Mouse (Mus musculus): ENCODE measurements around the gene D930048N14Rik.
"Not testable (repeated sequence)": the region's sequence is repeated elsewhere in the genome, so short reads cannot be mapped to it uniquely, and the experiment has no call there.

D930048N14Rik gene

GRCm38 (mm10) chr11:51650691-51651515, at the start of gene D930048N14Rik, which contains the start of gene N4bp3:
Gene D930048N14Rik (plus strand): TSS chr11:51650954.
Gene N4bp3 (minus strand): TSS chr11:51650842.
- peak; percentile 80 for DNase-seq (ENCODE audit: low spot score)

- DNase-seq (ENCODE audit: low spot score) = no peak
Observed at GRCm38 (mm10) chr11:51602253-51602652, 48.5 kb upstream of the D930048N14Rik start.

- peak; percentile 91 for DNase-seq (ENCODE audit: low spot score)
Observed at GRCm38 (mm10) chr11:51605602-51606446, 44.9 kb upstream of the D930048N14Rik start.

- DNase-seq (ENCODE audit: low spot score) = peak; percentile 95
Observed at GRCm38 (mm10) chr11:51606447-51607095, 44.2 kb upstream of the D930048N14Rik start, which contains the start of gene Hnrnpab. Gene Hnrnpab (minus strand): TSS chr11:51606847.

- DNase-seq (ENCODE audit: low spot score) = no peak
Observed at GRCm38 (mm10) chr11:51607096-51607738, 43.5 kb upstream of the D930048N14Rik start.

GRCm38 (mm10) chr11:51609266-51609909, 41.4 kb upstream of the D930048N14Rik start:
- no peak for DNase-seq (ENCODE audit: low spot score)

GRCm38 (mm10) chr11:51609940-51610339, 40.8 kb upstream of the D930048N14Rik start:
- not testable (repeated sequence) for DNase-seq (ENCODE audit: low spot score)

GRCm38 (mm10) chr11:51614256-51614655, 36.5 kb upstream of the D930048N14Rik start:
- no peak for DNase-seq (ENCODE audit: low spot score)

GRCm38 (mm10) chr11:51615129-51615528, 35.6 kb upstream of the D930048N14Rik start:
- no peak for DNase-seq (ENCODE audit: low spot score)

- DNase-seq (ENCODE audit: low spot score) = peak; percentile 75
Observed at GRCm38 (mm10) chr11:51615601-51616000, 35.2 kb upstream of the D930048N14Rik start.

GRCm38 (mm10) chr11:51616113-51616512, 34.6 kb upstream of the D930048N14Rik start:
- not testable (repeated sequence) for DNase-seq (ENCODE audit: low spot score)

GRCm38 (mm10) chr11:51617693-51618092, 33.1 kb upstream of the D930048N14Rik start:
- peak; percentile 75 for DNase-seq (ENCODE audit: low spot score)

- DNase-seq (ENCODE audit: low spot score) = no peak
Observed at GRCm38 (mm10) chr11:51618894-51619408, 31.8 kb upstream of the D930048N14Rik start.

- DNase-seq (ENCODE audit: low spot score) = peak; percentile 99
Observed at GRCm38 (mm10) chr11:51619409-51620060, 31.2 kb upstream of the D930048N14Rik start, which contains the start of gene Nhp2. Gene Nhp2 (plus strand): TSS chr11:51619735.

- DNase-seq (ENCODE audit: low spot score) = no peak
Observed at GRCm38 (mm10) chr11:51620084-51620483, 30.7 kb upstream of the D930048N14Rik start.

- no peak for DNase-seq (ENCODE audit: low spot score)
Observed at GRCm38 (mm10) chr11:51621776-51622175, 29.0 kb upstream of the D930048N14Rik start.

- DNase-seq (ENCODE audit: low spot score) = peak; percentile 62
Observed at GRCm38 (mm10) chr11:51622971-51623491, 27.7 kb upstream of the D930048N14Rik start.

GRCm38 (mm10) chr11:51625187-51625820, 25.4 kb upstream of the D930048N14Rik start:
- DNase-seq (ENCODE audit: low spot score) = no peak

GRCm38 (mm10) chr11:51627425-51627824, 23.3 kb upstream of the D930048N14Rik start:
- peak; percentile 37 for DNase-seq (ENCODE audit: low spot score)
